Mouse (Mus musculus) CH12.LX (cell line): Measurements from ENCODE around the gene Ssbp4. TPM values are rescaled to one million over a fixed set of nuclear protein-coding genes. Genes with fewer than 3 reads are reported as not detected.

ENCODE experiments used
- DNase-seq: peaks from one replicate; pipeline ENCODE4 v3.0.0-alpha.2; 2013; ENCODE audit errors: extremely low read depth
- H3K27ac ChIP-seq: 2 replicates; pipeline ENCODE4 v1.5.1; 2012; ENCODE audit warnings: low read depth, mild to moderate bottlenecking, control low read depth, moderate library complexity; ENCODE audit not compliant: insufficient read depth
- H3K27me3 ChIP-seq: replicated peaks from 2 replicates; pipeline ENCODE3; 2012; ENCODE audit warnings: inconsistent platforms
- H3K36me3 ChIP-seq, 2 experiments: replicated peaks in 1 of 2; 2 replicates each; pipeline versions ENCODE3 to v1.6.1; 2012; ENCODE audit warnings: inconsistent platforms in 1 of 2, low read length in 1 of 2, mild to moderate bottlenecking in 1 of 2, mixed read lengths in 1 of 2, moderate library complexity in 1 of 2; ENCODE audit not compliant: control insufficient read depth in 1 of 2, insufficient read depth in 1 of 2
- H3K4me1 ChIP-seq, 2 experiments: 2 replicates each; pipeline ENCODE4 v1.6.1; 2012; ENCODE audit warnings: inconsistent platforms in 1 of 2, moderate library complexity in 1 of 2; ENCODE audit not compliant: insufficient read depth in 2 of 2, control insufficient read depth in 1 of 2
- H3K4me2 ChIP-seq: 2 replicates; pipeline ENCODE4 v1.6.1; 2012; ENCODE audit warnings: low read depth, mild to moderate bottlenecking, control low read depth; ENCODE audit not compliant: poor library complexity, insufficient read depth, severe bottlenecking
- H3K4me3 ChIP-seq, 3 experiments: fragments of 150-350 bp in 1 of 3; sonication (generic) in 1 of 3; replicated peaks in 1 of 3; 2 replicates each; pipeline versions ENCODE3 to v1.5.1; 2011 to 2012; ENCODE audit warnings: low read depth in 2 of 3, low read length in 2 of 3, mild to moderate bottlenecking in 2 of 3, moderate library complexity in 2 of 3, control low read depth in 1 of 3, improper control_type of control experiment in 1 of 3, inconsistent platforms in 1 of 3, mixed read lengths in 1 of 3; ENCODE audit not compliant: poor library complexity in 1 of 3
- H3K79me2 ChIP-seq: replicated peaks from 2 replicates; pipeline ENCODE4 v1.6.1; 2012; ENCODE audit warnings: mild to moderate bottlenecking, moderate library complexity; ENCODE audit not compliant: control insufficient read depth, poor library complexity, insufficient read depth, severe bottlenecking; ENCODE audit errors: extremely low read depth
- H3K9ac ChIP-seq: 2 replicates; pipeline ENCODE4 v1.6.1; 2012; ENCODE audit warnings: low read depth, mild to moderate bottlenecking, control low read depth, moderate library complexity; ENCODE audit not compliant: insufficient read depth
- H3K9me3 ChIP-seq: replicated peaks from 2 replicates; pipeline ENCODE3; 2012; ENCODE audit warnings: low read length, inconsistent platforms, mixed read lengths
- BHLHE40 ChIP-seq: IDR thresholded peaks from 2 replicates; pipeline ENCODE4 v1.6.1; 2011; ENCODE audit warnings: mild to moderate bottlenecking, low read depth, low read length, improper control_type of control experiment
- CHD1 ChIP-seq: IDR thresholded peaks from 2 replicates; pipeline ENCODE4 v1.6.1; 2012; ENCODE audit warnings: low read depth, low read length, improper control_type of control experiment, inconsistent platforms
- E2F4 ChIP-seq: IDR thresholded peaks from 2 replicates; pipeline ENCODE4 v1.6.1; 2011; ENCODE audit warnings: low read depth, low read length, improper control_type of control experiment; ENCODE audit not compliant: insufficient replicate concordance
- ELF1 ChIP-seq: IDR thresholded peaks from 2 replicates; pipeline ENCODE4 v1.6.1; 2014; ENCODE audit warnings: low read depth, mild to moderate bottlenecking, inconsistent platforms, low read length, improper control_type of control experiment
- EP300 ChIP-seq: IDR thresholded peaks from 2 replicates; pipeline ENCODE4 v1.6.1; 2011; ENCODE audit warnings: low read length, improper control_type of control experiment
- ETS1 ChIP-seq: conservative IDR thresholded peaks from 2 replicates; pipeline ENCODE4 v1.6.1; 2012; ENCODE audit warnings: low read depth, mild to moderate bottlenecking, inconsistent platforms, low read length, improper control_type of control experiment, moderate library complexity
- GABPA ChIP-seq: IDR thresholded peaks from 2 replicates; pipeline ENCODE4 v1.6.1; 2012; ENCODE audit warnings: low read depth, low read length, improper control_type of control experiment, inconsistent platforms; ENCODE audit not compliant: insufficient replicate concordance
- HCFC1 ChIP-seq: IDR thresholded peaks from 2 replicates; pipeline ENCODE4 v1.6.1; 2012; ENCODE audit warnings: low read depth, mild to moderate bottlenecking, inconsistent platforms, low read length, improper control_type of control experiment
- JUND ChIP-seq: conservative IDR thresholded peaks from 2 replicates; pipeline ENCODE4 v1.6.1; 2011; ENCODE audit warnings: low read depth, low read length, improper control_type of control experiment
- MAFK ChIP-seq: IDR thresholded peaks from 2 replicates; pipeline ENCODE4 v1.6.1; 2011; ENCODE audit warnings: low read length, improper control_type of control experiment; ENCODE audit not compliant: insufficient replicate concordance
- MAX ChIP-seq: IDR thresholded peaks from 2 replicates; pipeline ENCODE4 v1.6.1; 2011; ENCODE audit warnings: low read length, improper control_type of control experiment
- MEF2A ChIP-seq: IDR thresholded peaks from 2 replicates; pipeline ENCODE4 v1.6.1; 2014; ENCODE audit warnings: low read depth, mild to moderate bottlenecking, inconsistent platforms, low read length, improper control_type of control experiment, borderline replicate concordance
- NELFE ChIP-seq: IDR thresholded peaks from 2 replicates; pipeline ENCODE4 v1.6.1; 2011; ENCODE audit warnings: low read depth, low read length, improper control_type of control experiment
- PAX5 ChIP-seq: IDR thresholded peaks from 2 replicates; pipeline ENCODE4 v1.6.1; 2012; ENCODE audit warnings: low read length, inconsistent platforms, mixed read lengths
- POLR2A ChIP-seq: IDR thresholded peaks from 2 replicates; pipeline ENCODE4 v1.6.1; 2011; ENCODE audit warnings: low read depth, mild to moderate bottlenecking, improper control_type of control experiment, low read length
- POLR2AphosphoS2 ChIP-seq: IDR thresholded peaks from 2 replicates; pipeline ENCODE4 v1.6.1; 2011; ENCODE audit warnings: low read depth, low read length, improper control_type of control experiment
- RAD21 ChIP-seq: IDR thresholded peaks from 2 replicates; pipeline ENCODE4 v1.6.1; 2011; ENCODE audit warnings: low read depth, mild to moderate bottlenecking, low read length, improper control_type of control experiment, moderate library complexity
- SIN3A ChIP-seq: IDR thresholded peaks from 2 replicates; pipeline ENCODE4 v1.6.1; 2012; ENCODE audit warnings: low read length, improper control_type of control experiment, inconsistent platforms
- TBP ChIP-seq: conservative IDR thresholded peaks from 2 replicates; pipeline ENCODE4 v1.6.1; 2011; ENCODE audit warnings: low read depth, low read length, improper control_type of control experiment
- USF1 ChIP-seq: IDR thresholded peaks from 2 replicates; pipeline ENCODE4 v1.6.1; 2014; ENCODE audit warnings: low read depth, mild to moderate bottlenecking, inconsistent platforms, low read length, improper control_type of control experiment
- USF2 ChIP-seq: conservative IDR thresholded peaks from 2 replicates; pipeline ENCODE4 v1.6.1; 2011; ENCODE audit warnings: low read depth, low read length, improper control_type of control experiment
- ZC3H11A ChIP-seq: IDR thresholded peaks from 2 replicates; pipeline ENCODE4 v1.6.1; 2012; ENCODE audit warnings: low read depth, mild to moderate bottlenecking, inconsistent platforms, low read length, improper control_type of control experiment
- dilution Hi-C: fragments of 300-500 bp; cut with MboI; formaldehyde crosslinking; loops from 2 replicates; pipeline ENCODE4 v1.14.3; 2020; ENCODE audit warnings: low sequenced_read_pairs; ENCODE audit not compliant: extremely low pct_unique_long_range_greater_than_20kb, extremely low pct_ligation_motif_present
- in situ Hi-C: fragments of 300-500 bp; cut with MboI; formaldehyde crosslinking; loops from 3 replicates; pipeline ENCODE4 v1.14.3; 2019; ENCODE audit warnings: low sequenced_read_pairs, low pct_ligation_motif_present, low pct_unique_long_range_greater_than_20kb, mixed read lengths
- polyA plus RNA-seq: library from polyadenylated mRNA; unstranded; fragments of >175 nt; gene quantifications from 2 replicates; pipeline ENCODE4 v1.2.1, GENCODE M21; 2012; ENCODE audit warnings: low read depth; ENCODE audit not compliant: insufficient read length
- total RNA-seq, 2 experiments: library from RNA; depleted of rRNA; stranded (reverse); fragments of 300-350 nt in 1 of 2; fragments of >200 nt in 1 of 2; gene quantifications; 2 replicates each; pipeline ENCODE4 v1.2.3; 2012 to 2014

Gene Ssbp4
- total and polyA plus RNA-seq, 3 experiments: 41.3 to 128 (median 77.3) TPM

GRCm38 (mm10) chr8:70599507-70600290 lies 9.0 kb downstream of the Ssbp4 start:
- Histone ChIP-seq H3K9me3 (peaks cover 16% of the 10 kb centered on the region), H3K79me2 (peaks cover 2% of the 10 kb centered on the region; the same call in 1 of the 2 replicates), H3K27me3 (no peaks in the 10 kb centered on the region), H3K4me1 (peaks cover 7 to 16% of the 10 kb centered on the region in 2 experiments), H3K4me3 (no peak overlapping the region), H3K27ac (no peak overlapping the region), H3K9ac (no peak overlapping the region), H3K4me2 (no peak overlapping the region), H3K36me3 (peaks cover 66 to 90% of the 10 kb centered on the region in 2 experiments)
- DNase-seq: no peak
- TF ChIP-seq RAD21 (no peak), ZC3H11A (no peak), ETS1 (no peak), SIN3A (no peak), MAFK (no peak), MEF2A (no peak), NELFE (no peak), E2F4 (no peak), USF1 (no peak), MAX (no peak), ELF1 (no peak), EP300 (no peak), HCFC1 (no peak), POLR2A (no peak), USF2 (no peak), JUND (no peak)
- dilution Hi-C loops (no loop called here), in situ Hi-C loops (loop anchor here (10.0 kb wide), 1 partner anchor 55 kb away; no protein-coding TSS in a partner anchor)

GRCm38 (mm10) chr8:70598722-70599121 lies 9.9 kb downstream of the Ssbp4 start:
- no peak overlapping the region for H3K4me2 ChIP-seq
- peaks cover 5 to 14% of the 10 kb centered on the region in 2 experiments for H3K4me1 ChIP-seq
- TF ChIP-seq BHLHE40: no peak
- TF ChIP-seq CHD1: no peak
- TF ChIP-seq PAX5: no peak
- TF ChIP-seq GABPA: no peak
- no peak for TF ChIP-seq HCFC1
- no peak for TF ChIP-seq E2F4
- no peak for TF ChIP-seq TBP
- TF ChIP-seq POLR2AphosphoS2: no peak
- no peak for TF ChIP-seq NELFE
- no peak for TF ChIP-seq MEF2A
- no peak for TF ChIP-seq MAFK
- no peak for TF ChIP-seq ETS1
- in situ Hi-C loops: no loop called here
- no peak for DNase-seq
- peaks cover 63 to 81% of the 10 kb centered on the region in 2 experiments for H3K36me3 ChIP-seq
- H3K27me3 ChIP-seq: no peaks in the 10 kb centered on the region
- no peak overlapping the region for H3K27ac ChIP-seq
- H3K4me3 ChIP-seq: no peak overlapping the region
- H3K9me3 ChIP-seq: peaks cover 16% of the 10 kb centered on the region
- no peak overlapping the region for H3K9ac ChIP-seq
- peaks cover 2% of the 10 kb centered on the region; the same call in 1 of the 2 replicates for H3K79me2 ChIP-seq
- dilution Hi-C loops: no loop called here
